Mouse (Mus musculus): ENCODE measurements around the gene Rnf185.
A peak's percentile ranks its signal among the peaks of the same experiment; 100 is the strongest.

Gene Rnf185

GRCm38 (mm10) chr11:3444875-3445274, 7.3 kb downstream of the Rnf185 start:
- no peak for ATAC-seq (ENCODE audit: low TSS enrichment)

GRCm38 (mm10) chr11:3443091-3443490, 9.1 kb downstream of the Rnf185 start:
- no peak for ATAC-seq (ENCODE audit: low TSS enrichment)

- no peak for ATAC-seq (ENCODE audit: low TSS enrichment)
Measured at GRCm38 (mm10) chr11:3442677-3443076, 9.5 kb downstream of the Rnf185 start.

- no peak for ATAC-seq (ENCODE audit: low TSS enrichment)
Measured at GRCm38 (mm10) chr11:3441696-3442443, 10.3 kb downstream of the Rnf185 start.

GRCm38 (mm10) chr11:3437621-3438020, 14.5 kb downstream of the Rnf185 start:
- no peak for ATAC-seq (ENCODE audit: low TSS enrichment)

- ATAC-seq (ENCODE audit: low TSS enrichment), result no peak
Measured at GRCm38 (mm10) chr11:3433809-3434208, 18.4 kb downstream of the Rnf185 start.

- ATAC-seq (ENCODE audit: low TSS enrichment), result no peak
Measured at GRCm38 (mm10) chr11:3431976-3432603, 20.1 kb downstream of the Rnf185 start.

- ATAC-seq (ENCODE audit: low TSS enrichment), result no peak
Measured at GRCm38 (mm10) chr11:3431515-3431914, 20.6 kb downstream of the Rnf185 start.

GRCm38 (mm10) chr11:3428632-3429031, 23.5 kb downstream of the Rnf185 start:
- ATAC-seq (ENCODE audit: low TSS enrichment), result no peak

GRCm38 (mm10) chr11:3427697-3428230, 24.4 kb downstream of the Rnf185 start:
- ATAC-seq (ENCODE audit: low TSS enrichment), result no peak

- ATAC-seq (ENCODE audit: low TSS enrichment), result no peak
Measured at GRCm38 (mm10) chr11:3422242-3422641, 29.9 kb downstream of the Rnf185 start.

- ATAC-seq (ENCODE audit: low TSS enrichment), result no peak
Measured at GRCm38 (mm10) chr11:3418741-3419140, 33.4 kb downstream of the Rnf185 start.

GRCm38 (mm10) chr11:3417795-3418194, 34.4 kb downstream of the Rnf185 start:
- no peak for ATAC-seq (ENCODE audit: low TSS enrichment)

GRCm38 (mm10) chr11:3416399-3416798, 35.8 kb downstream of the Rnf185 start:
- ATAC-seq (ENCODE audit: low TSS enrichment), result peak; percentile 57

GRCm38 (mm10) chr11:3412111-3412510, 40.1 kb downstream of the Rnf185 start:
- ATAC-seq (ENCODE audit: low TSS enrichment), result no peak

- peak; percentile 74 for ATAC-seq (ENCODE audit: low TSS enrichment)
Measured at GRCm38 (mm10) chr11:3408997-3409732, 43.0 kb downstream of the Rnf185 start, which contains the start of gene Limk2. Limk2 (minus strand) TSS chr11:3409189.

- ATAC-seq (ENCODE audit: low TSS enrichment), result no peak
Measured at GRCm38 (mm10) chr11:3408131-3408996, 43.8 kb downstream of the Rnf185 start.

GRCm38 (mm10) chr11:3404287-3405047, 47.7 kb downstream of the Rnf185 start:
- ATAC-seq (ENCODE audit: low TSS enrichment), result peak; percentile 72

GRCm38 (mm10) chr11:3403024-3403423, 49.1 kb downstream of the Rnf185 start:
- ATAC-seq (ENCODE audit: low TSS enrichment), result no peak

- ATAC-seq (ENCODE audit: low TSS enrichment), result no peak
Measured at GRCm38 (mm10) chr11:3398318-3398717, 53.8 kb downstream of the Rnf185 start.

GRCm38 (mm10) chr11:3396562-3396961, 55.6 kb downstream of the Rnf185 start:
- peak; percentile 55 for ATAC-seq (ENCODE audit: low TSS enrichment)

Data from frontal cortex, adult (tissue).